Mouse (Mus musculus) embryo, embryonic 10.5 days (tissue): ENCODE measurements around the gene S100z.
A peak's percentile ranks its signal among the peaks of the same experiment; 100 is the strongest.

ENCODE experiments used
- DNase-seq: peaks from one replicate; pipeline ENCODE4 v3.0.0-alpha.2; 2015; ENCODE audit warnings: low spot score

S100z gene

DNA sequence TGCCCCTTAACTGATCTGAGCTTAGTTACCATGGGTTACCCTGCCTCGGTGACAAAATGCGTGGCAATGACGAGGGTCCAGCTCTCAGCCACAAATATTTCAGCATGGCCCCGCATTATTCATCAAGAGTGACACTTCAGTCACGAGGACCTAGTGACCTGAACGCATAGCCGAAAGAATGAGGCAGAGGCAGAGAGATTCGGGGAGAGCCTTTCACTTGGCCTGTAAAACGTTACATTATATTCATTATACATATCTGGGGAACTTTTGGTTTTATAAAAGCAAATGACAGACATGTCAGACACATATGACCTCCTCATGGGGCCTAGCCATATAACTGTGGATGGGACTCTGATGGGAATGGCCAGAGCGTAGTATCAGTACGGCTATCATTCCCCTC, 33.7 kb downstream of the S100z start, which contains the start of gene Crhbp:
Gene Crhbp (minus strand): TSS at position 101 of the 400 bp plus-strand sequence.
- peak; percentile 19 for DNase-seq

DNA sequence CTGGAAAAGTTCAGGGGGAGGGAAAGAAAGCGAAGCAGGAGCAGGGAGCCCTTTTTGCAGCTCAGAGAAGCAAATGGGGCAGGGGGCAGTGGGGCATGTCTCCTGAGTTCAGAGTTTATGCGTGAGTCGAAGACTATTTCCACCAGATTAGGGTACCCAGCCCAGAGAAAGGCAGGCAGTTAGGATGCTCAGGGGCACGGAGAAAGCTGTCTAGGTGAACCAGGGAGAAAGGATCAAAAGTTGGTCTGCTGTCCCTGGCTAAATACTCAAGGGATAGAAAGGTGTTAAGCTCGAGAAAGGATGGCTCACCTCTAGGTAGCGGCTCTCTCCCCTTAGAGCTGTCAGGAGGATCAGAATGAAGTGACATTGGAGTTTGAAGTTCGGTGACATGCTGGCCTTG, 34.2 kb downstream of the S100z start:
- DNase-seq, result no peak

GRCm38 (mm10) chr13:95443376-95444233, 34.9 kb downstream of the S100z start:
- DNase-seq, result peak; percentile 81

DNA sequence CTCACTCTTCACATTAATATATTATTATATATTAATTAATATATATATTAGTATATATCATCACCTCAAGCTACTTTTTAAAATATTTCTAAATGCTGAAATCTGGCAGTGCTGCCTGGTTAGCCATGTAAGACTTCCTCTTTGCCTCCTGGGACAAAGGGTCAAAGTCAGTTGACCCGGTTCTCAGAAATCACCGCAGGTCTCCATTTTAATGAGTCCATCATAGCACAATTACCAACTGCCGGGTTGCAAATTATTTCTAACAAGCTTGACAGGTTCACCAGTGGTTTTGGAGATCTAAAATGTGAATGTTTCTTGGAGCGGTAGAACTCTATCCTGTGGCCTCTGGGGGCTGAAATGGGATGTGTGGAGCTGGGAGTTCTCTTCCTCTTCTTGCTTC, 35.6 kb downstream of the S100z start:
- DNase-seq, result peak; percentile 27

DNA sequence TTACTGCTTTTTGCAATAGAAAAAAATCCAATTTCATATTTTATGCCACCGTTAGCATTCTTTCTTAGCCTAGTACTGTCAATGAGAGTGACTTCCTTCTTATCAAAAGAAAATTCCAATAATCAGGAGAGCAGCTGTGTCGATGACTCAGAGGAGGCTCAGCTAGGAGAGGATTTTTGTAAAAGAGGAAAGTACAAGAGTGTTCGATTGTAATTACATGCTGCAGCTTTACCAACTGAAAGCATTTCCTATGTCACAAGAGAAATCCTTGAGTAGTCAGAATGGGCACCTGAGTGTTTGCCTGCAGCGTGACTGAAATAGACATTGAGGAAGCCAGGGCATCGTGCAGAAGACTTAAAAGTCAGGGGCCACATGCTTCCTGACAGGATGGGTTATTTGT, 39.0 kb downstream of the S100z start:
- DNase-seq, result no peak

DNA sequence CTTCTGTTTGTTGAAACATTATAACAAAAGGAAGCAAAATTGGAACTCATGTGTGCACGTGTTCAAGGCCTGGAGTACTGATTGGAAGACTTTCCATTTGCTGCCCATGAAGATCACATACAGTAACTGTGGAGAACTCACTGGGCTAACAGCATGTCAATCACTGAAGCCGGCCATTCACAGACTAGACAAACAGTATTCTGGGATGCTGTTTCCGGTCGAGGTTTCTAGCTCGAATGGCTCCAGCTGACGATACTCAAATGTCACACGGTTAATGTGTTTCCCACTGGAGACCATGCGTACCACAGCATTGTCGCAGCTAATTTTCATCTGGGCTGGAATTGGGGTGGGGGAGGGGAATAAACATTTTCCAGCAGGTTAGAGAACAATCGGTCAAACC, 46.8 kb downstream of the S100z start:
- no peak for DNase-seq

GRCm38 (mm10) chr13:95427499-95427898, 51.0 kb downstream of the S100z start:
- no peak for DNase-seq
